In genomic region chr2:169503598-169503958, GRCm38 (mm10) we compare ENCODE assay signal across 18 mouse cellular contexts.
A peak's percentile ranks its signal among the peaks of the same experiment; 100 is the strongest.
DNase-seq lines count a peak whose midpoint lies in the region; ATAC-seq and TF ChIP-seq lines count a peak whose summit lies in the region.
"Had no signal": no experiment of that assay in that cellular context is flagged by ENCODE, and none has a peak within 500 bp of the region (broad histone marks: within the 10 kb centered on the region; RNA-seq: fewer than 3 reads in every experiment).

No protein-coding gene starts in this region.

- no peaks in the 10 kb centered on the region for H3K27me3 ChIP-seq in kidney, embryonic 15.5 days
- no peaks in the 10 kb centered on the region for H3K27me3 ChIP-seq in lung, embryonic 14.5 days (ENCODE audit: insufficient read depth, low read length)
- H3K27me3 ChIP-seq in neural tube, embryonic 13.5 days, result no peaks in the 10 kb centered on the region
- no peaks in the 10 kb centered on the region for H3K27me3 ChIP-seq in neural tube, embryonic 15.5 days (replicated peaks)
- H3K27me3 ChIP-seq: embryonic facial prominence, embryonic 13.5 days; heart, embryonic 12.5 days had no signal

- H3K36me3 ChIP-seq in kidney, embryonic 15.5 days, result no peaks in the 10 kb centered on the region
- H3K36me3 ChIP-seq in lung, embryonic 14.5 days (ENCODE audit: insufficient read depth), result no peaks in the 10 kb centered on the region
- no peaks in the 10 kb centered on the region for H3K36me3 ChIP-seq in neural tube, embryonic 13.5 days
- no peaks in the 10 kb centered on the region for H3K36me3 ChIP-seq in neural tube, embryonic 15.5 days
- H3K36me3 ChIP-seq: embryonic facial prominence, embryonic 13.5 days; forebrain, embryonic 12.5 days; heart, embryonic 12.5 days; hindbrain, embryonic 10.5 days had no signal

- peak overlapping the region; percentile 57; the same call in 1 of the 2 replicates for H3K27ac ChIP-seq in kidney, embryonic 15.5 days
- H3K27ac ChIP-seq in lung, embryonic 14.5 days (ENCODE audit: low read depth), result no peak overlapping the region
- H3K27ac ChIP-seq in neural tube, embryonic 13.5 days (replicated peaks), result 0 out of 2 replicates have a peak overlapping the region, but pooled peaks have one; percentile 13
- no peak overlapping the region for H3K27ac ChIP-seq in neural tube, embryonic 15.5 days (replicated peaks)
- H3K27ac ChIP-seq: embryonic facial prominence, embryonic 13.5 days; heart, adult 2 months; hindbrain, embryonic 10.5 days had no signal

- WGBS in kidney, embryonic 15.5 days, result 41% methylated on average over 6 of the region's 6 CpGs
- WGBS in lung, embryonic 14.5 days, result 52% methylated on average over 6 of the region's 6 CpGs
- 60% methylated on average over 6 of the region's 6 CpGs for WGBS in lung, adult 2 months
- WGBS in neural tube, embryonic 13.5 days, result 67% methylated on average over 6 of the region's 6 CpGs
- 54% methylated on average over 6 of the region's 6 CpGs for WGBS in neural tube, embryonic 15.5 days

- no peak overlapping the region for H3K4me2 ChIP-seq in kidney, embryonic 15.5 days
- H3K4me2 ChIP-seq in lung, embryonic 14.5 days, result no peak overlapping the region
- no peak overlapping the region for H3K4me2 ChIP-seq in neural tube, embryonic 13.5 days
- no peak overlapping the region for H3K4me2 ChIP-seq in neural tube, embryonic 15.5 days
- H3K4me2 ChIP-seq: embryonic facial prominence, embryonic 13.5 days; forebrain, embryonic 12.5 days; heart, embryonic 12.5 days had no signal

- H3K9me3 ChIP-seq in kidney, embryonic 15.5 days (replicated peaks), result no peaks in the 10 kb centered on the region
- H3K9me3 ChIP-seq in lung, embryonic 14.5 days (ENCODE audit: low read depth, low read length), result no peaks in the 10 kb centered on the region
- H3K9me3 ChIP-seq in neural tube, embryonic 13.5 days, result no peaks in the 10 kb centered on the region
- H3K9me3 ChIP-seq in neural tube, embryonic 15.5 days (replicated peaks), result no peaks in the 10 kb centered on the region
- H3K9me3 ChIP-seq: embryonic facial prominence, embryonic 13.5 days; forebrain, embryonic 12.5 days; heart, embryonic 12.5 days; hindbrain, embryonic 10.5 days had no signal

- no peak for TF ChIP-seq POLR2A in lung, adult 2 months (IDR thresholded peaks at IDR 0.05; ENCODE audit: borderline replicate concordance, extremely low read depth, low read depth, low read length)

- no peak overlapping the region for H3K4me3 ChIP-seq in kidney, embryonic 15.5 days (replicated peaks)
- H3K4me3 ChIP-seq in lung, embryonic 14.5 days (ENCODE audit: low read depth, low read length), result no peak overlapping the region
- no peak overlapping the region for H3K4me3 ChIP-seq in lung, adult 2 months (replicated peaks; ENCODE audit: extremely low read depth, low read depth, low read length)
- no peak overlapping the region for H3K4me3 ChIP-seq in neural tube, embryonic 13.5 days
- no peak overlapping the region for H3K4me3 ChIP-seq in neural tube, embryonic 15.5 days (replicated peaks)
- H3K4me3 ChIP-seq: embryonic facial prominence, embryonic 13.5 days; forebrain, embryonic 12.5 days; heart, adult 2 months; heart, embryonic 12.5 days; hindbrain, embryonic 10.5 days had no signal

- DNase-seq in kidney, adult 9 months, result no peak
- DNase-seq in lung, embryonic 14.5 days, result peak; percentile 27
- DNase-seq in lung, adult 2 months, result no peak
- DNase-seq: adrenal gland, adult 2 months; adrenal gland, postnatal 25 days; cerebellum, adult 18-20 months; cerebellum, adult 9-11 months; cerebellum, postnatal 36 days; gastrocnemius, postnatal 10 days; heart, adult 2 months had no signal

- H3K9ac ChIP-seq in kidney, embryonic 15.5 days, result no peak overlapping the region
- no peak overlapping the region for H3K9ac ChIP-seq in lung, embryonic 14.5 days
- H3K9ac ChIP-seq in neural tube, embryonic 13.5 days, result no peak overlapping the region
- no peak overlapping the region for H3K9ac ChIP-seq in neural tube, embryonic 15.5 days (replicated peaks)
- H3K9ac ChIP-seq: embryonic facial prominence, embryonic 13.5 days; forebrain, embryonic 12.5 days; heart, embryonic 12.5 days had no signal

- peak; percentile 49; the same call in 1 of the 2 replicates for ATAC-seq in kidney, embryonic 15.5 days (replicated peaks; ENCODE audit: low FRiP score)
- peak; percentile 47; the same call in 1 of the 2 replicates for ATAC-seq in lung, embryonic 14.5 days (ENCODE audit: insufficient read depth)
- ATAC-seq in neural tube, embryonic 13.5 days (ENCODE audit: low read depth), result no peak
- no peak; the same call in 1 of the 2 replicates for ATAC-seq in neural tube, embryonic 15.5 days (ENCODE audit: low FRiP score)
- ATAC-seq: forebrain, embryonic 16.5 days had no signal

- H3K4me1 ChIP-seq in kidney, embryonic 15.5 days, result peaks cover 18% of the 10 kb centered on the region
- no peaks in the 10 kb centered on the region for H3K4me1 ChIP-seq in lung, embryonic 14.5 days (ENCODE audit: insufficient read depth)
- H3K4me1 ChIP-seq in lung, adult 2 months (ENCODE audit: control insufficient read depth, insufficient read depth, low read length), result no peaks in the 10 kb centered on the region
- peaks cover 27% of the 10 kb centered on the region for H3K4me1 ChIP-seq in neural tube, embryonic 13.5 days (replicated peaks)
- H3K4me1 ChIP-seq in neural tube, embryonic 15.5 days, result peaks cover 14% of the 10 kb centered on the region
- H3K4me1 ChIP-seq: embryonic facial prominence, embryonic 13.5 days; forebrain, embryonic 12.5 days; heart, embryonic 12.5 days had no signal

- no peak for TF ChIP-seq CTCF in lung, embryonic 14.5 days (IDR thresholded peaks at IDR 0.05; ENCODE audit: low read depth)
- TF ChIP-seq CTCF in lung, adult 2 months (IDR thresholded peaks at IDR 0.05; ENCODE audit: insufficient read depth, low read length), result no peak

Comparison
In these comparisons a context has a peak if more than half of its experiments do, and no peak if none do; other contexts are left out.
1. H3K27ac ChIP-seq: peak in kidney, embryonic 15.5 days (single experiment) and neural tube, embryonic 13.5 days (single experiment); none in lung, embryonic 14.5 days (single experiment) and neural tube, embryonic 15.5 days (single experiment).
2. ATAC-seq: peak in kidney, embryonic 15.5 days (single experiment) and lung, embryonic 14.5 days (single experiment); none in neural tube, embryonic 13.5 days (single experiment) and neural tube, embryonic 15.5 days (single experiment).